Mouse (Mus musculus) olfactory bulb, adult 2 months (tissue): ENCODE measurements around the gene Ttc12. TPM values are rescaled to one million over a fixed set of nuclear protein-coding genes. Genes with fewer than 3 reads are reported as not detected.

ENCODE experiments used
- H3K27ac ChIP-seq: fragments of 200-500 bp; 2 replicates; pipeline ENCODE4 v1.5.1; 2012; ENCODE audit warnings: low read depth, low read length; ENCODE audit not compliant: insufficient read depth
- H3K4me1 ChIP-seq: fragments of 200-500 bp; 2 replicates; pipeline ENCODE4 v1.6.1; 2012; ENCODE audit warnings: low read length; ENCODE audit not compliant: control insufficient read depth, insufficient read depth
- H3K4me3 ChIP-seq: fragments of 200-500 bp; 2 replicates; pipeline ENCODE4 v1.5.1; 2012; ENCODE audit warnings: mild to moderate bottlenecking, low read depth, low read length, moderate library complexity; ENCODE audit not compliant: insufficient read depth
- CTCF ChIP-seq: fragments of 200-500 bp; IDR thresholded peaks from 2 replicates; pipeline ENCODE4 v1.5.1; 2012; ENCODE audit warnings: low read depth, mild to moderate bottlenecking, low read length, moderate library complexity; ENCODE audit not compliant: insufficient read depth
- POLR2A ChIP-seq: fragments of 200-500 bp; IDR thresholded peaks from 2 replicates; pipeline ENCODE4 v1.6.1; 2012; ENCODE audit warnings: mild to moderate bottlenecking, low read depth, low read length, moderate library complexity; ENCODE audit not compliant: insufficient read depth
- WGBS: fragments of 180-500 bp; shearing (Covaris S2); methylation state at CpG from one replicate; pipeline ENCODE4 v1.1.7; 2018; 5-methylcytosine and 5-hydroxymethylcytosine counted together
- polyA plus RNA-seq: library from polyadenylated mRNA; stranded (reverse); fragments of >200 nt; gene quantifications from 2 replicates; pipeline ENCODE4 v1.2.4, GENCODE M21; 2012; ENCODE audit warnings: low replicate concordance; ENCODE audit not compliant: missing spikeins, insufficient read depth, insufficient read length

Ttc12 gene
- polyA plus RNA-seq, 1 experiment = not detected

GRCm38 (mm10) chr9:49423866-49424265 is 62.2 kb downstream of the Ttc12 start:
- TF ChIP-seq POLR2A = no peak
- TF ChIP-seq CTCF = no peak
- WGBS = 90% methylated on average over 5 of the region's 5 CpGs

DNA sequence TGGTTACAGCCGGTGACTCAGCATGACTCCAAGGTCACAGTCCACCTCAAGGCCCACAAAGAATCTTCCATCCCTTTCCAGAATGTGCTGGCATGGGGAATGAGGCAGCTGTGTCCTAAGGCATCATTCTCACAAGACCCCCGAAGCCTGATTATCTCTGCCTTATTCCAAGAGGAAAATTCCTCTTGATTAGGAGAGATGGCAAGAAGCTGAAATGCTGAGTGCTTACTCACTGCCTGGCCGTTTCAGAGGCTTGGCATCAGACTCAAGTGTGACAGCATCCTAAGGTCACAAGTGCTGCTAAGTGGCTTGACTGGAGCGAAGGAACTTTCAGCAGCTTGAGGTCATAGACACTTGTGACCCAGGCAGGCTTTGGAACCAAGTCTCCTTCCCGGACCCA is 75.4 kb downstream of the Ttc12 start:
- no peak overlapping the region for H3K4me3 ChIP-seq
- WGBS = 85% methylated on average over 5 of the region's 5 CpGs
- TF ChIP-seq POLR2A = no peak
- TF ChIP-seq CTCF = no peak
- no peaks in the 10 kb centered on the region; the same call in 1 of the 2 replicates for H3K4me1 ChIP-seq
- no peak overlapping the region for H3K27ac ChIP-seq

More at GRCm38 (mm10) chr9:49423866-49424265, 62.2 kb downstream of the Ttc12 start:
- Histone ChIP-seq H3K4me1 (peaks cover 5% of the 10 kb centered on the region; the same call in 1 of the 2 replicates), H3K27ac (no peak overlapping the region), H3K4me3 (no peak overlapping the region)

GRCm38 (mm10) chr9:49407028-49407427 is 79.0 kb downstream of the Ttc12 start:
- Histone ChIP-seq H3K4me3 (no peak overlapping the region), H3K4me1 (peaks cover 4% of the 10 kb centered on the region; the same call in 1 of the 2 replicates), H3K27ac (no peak overlapping the region)
- no peak for TF ChIP-seq POLR2A
- no peak for TF ChIP-seq CTCF
- 77% methylated on average over 5 of the region's 5 CpGs for WGBS

DNA sequence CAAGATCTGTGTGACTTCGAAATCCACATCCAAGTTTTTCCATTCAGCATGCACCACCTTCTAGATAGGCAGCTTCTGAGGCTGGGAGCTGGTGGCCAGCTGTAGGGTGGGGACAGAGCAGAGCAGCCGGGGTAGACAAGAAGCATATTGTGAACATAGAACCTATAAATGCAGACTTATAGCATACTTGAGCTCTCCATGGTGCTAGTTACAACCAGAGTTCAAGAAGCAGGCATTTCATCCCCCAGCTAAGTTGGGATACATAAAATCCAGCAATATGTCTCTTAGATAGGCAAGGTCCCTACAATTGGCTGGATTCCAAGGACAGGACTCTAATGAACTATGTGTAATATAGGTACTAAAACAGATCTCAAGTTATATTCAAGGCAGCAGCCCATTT is 82.3 kb downstream of the Ttc12 start:
- Histone ChIP-seq H3K4me1 (0 out of 2 replicates have a peak, but pooled peaks cover 4% of the 10 kb centered on the region), H3K4me3 (no peak overlapping the region), H3K27ac (no peak overlapping the region)
- TF ChIP-seq CTCF (no peak), POLR2A (no peak)
- WGBS = 79% methylated on average over 2 of the region's 2 CpGs

GRCm38 (mm10) chr9:49396006-49396405 is 90.0 kb downstream of the Ttc12 start:
- no peak for TF ChIP-seq POLR2A
- no peak for TF ChIP-seq CTCF
- H3K4me1 ChIP-seq = no peaks in the 10 kb centered on the region
- no peak overlapping the region for H3K27ac ChIP-seq
- H3K4me3 ChIP-seq = no peak overlapping the region

DNA sequence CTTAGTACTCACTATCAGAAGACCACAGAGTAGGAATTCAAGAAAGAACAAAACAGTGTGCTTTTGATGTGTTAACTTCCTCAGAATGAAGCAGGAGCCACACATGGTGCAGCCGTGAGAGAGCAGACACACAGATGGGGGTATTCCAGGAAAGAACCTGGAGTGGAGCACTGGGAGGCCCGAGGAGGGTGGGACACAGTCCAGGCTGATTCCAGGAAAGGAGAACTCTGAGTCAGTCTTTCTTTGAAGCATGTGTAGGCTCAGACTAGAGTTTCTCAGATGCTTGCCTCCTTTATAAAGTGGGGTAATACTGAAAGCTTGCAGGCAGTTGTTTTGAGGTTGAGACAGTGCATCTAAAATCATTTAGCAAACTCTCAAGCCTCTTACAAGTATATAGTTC is 93.8 kb downstream of the Ttc12 start:
- H3K4me1 ChIP-seq = no peaks in the 10 kb centered on the region
- WGBS = 47% methylated on average over 2 of the region's 2 CpGs
- no peak overlapping the region for H3K27ac ChIP-seq
- no peak for TF ChIP-seq CTCF
- TF ChIP-seq POLR2A = no peak
- no peak overlapping the region for H3K4me3 ChIP-seq

Other genes with a start within 250 kb of the Ttc12 start
- gene Gm4894, start 235.7 kb downstream of the Ttc12 start, polyA plus RNA-seq = not detected in 2 replicates
- gene Drd2, start 145.6 kb downstream of the Ttc12 start, polyA plus RNA-seq = not detected in 2 replicates
- gene Ankk1, start 59.2 kb downstream of the Ttc12 start, polyA plus RNA-seq = not detected in 2 replicates